Mouse (Mus musculus): ENCODE data around the gene Mpp2.
A peak's percentile ranks its signal among the peaks of the same experiment; 100 is the strongest.

The Mpp2 gene

DNA sequence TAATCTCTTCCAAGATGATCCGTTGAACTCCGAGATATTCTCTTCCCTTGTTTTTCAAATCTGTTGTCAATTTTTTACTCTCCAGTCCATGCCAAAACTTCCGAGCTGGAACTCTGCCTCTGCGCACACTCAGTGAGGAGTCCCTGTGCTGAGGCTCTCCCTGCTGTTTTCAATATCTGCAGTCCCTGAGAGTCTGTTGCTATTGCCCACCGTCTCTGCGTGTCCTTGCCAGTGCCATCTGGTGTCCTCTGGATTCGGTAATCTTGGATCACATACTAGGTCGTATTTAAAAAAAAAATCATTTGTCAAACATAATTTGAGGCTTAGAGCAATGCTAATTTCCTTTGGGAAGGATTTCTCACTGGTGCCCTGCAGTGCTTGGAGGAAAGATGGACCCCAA is 53.4 kb downstream of the Mpp2 start:
- DNase-seq = no peak

DNA sequence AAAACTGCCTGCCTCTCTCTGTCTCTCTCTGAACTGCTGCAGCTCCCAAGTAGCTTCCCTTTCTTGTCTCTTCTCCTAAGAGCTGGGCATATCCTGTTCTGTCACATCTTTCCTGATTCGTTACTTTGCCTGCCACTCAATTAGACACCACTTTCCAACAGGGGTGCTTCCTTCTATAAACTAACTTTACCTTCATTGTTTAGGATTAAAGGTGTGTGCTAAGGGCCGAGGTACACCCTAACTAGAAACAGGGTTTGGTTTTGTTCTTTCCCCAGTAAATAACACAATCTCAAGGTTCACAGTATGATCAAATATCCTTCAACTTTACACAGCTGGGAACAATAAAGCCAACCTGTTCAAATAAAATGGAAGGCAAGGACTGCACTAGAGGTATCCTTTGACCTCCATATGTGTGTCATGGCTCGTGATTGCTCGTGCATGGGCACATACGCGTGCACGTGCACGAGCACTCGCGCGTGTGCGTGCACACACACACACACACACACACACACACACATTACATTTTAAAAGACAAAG is 55.2 kb downstream of the Mpp2 start:
- DNase-seq = no peak

DNA sequence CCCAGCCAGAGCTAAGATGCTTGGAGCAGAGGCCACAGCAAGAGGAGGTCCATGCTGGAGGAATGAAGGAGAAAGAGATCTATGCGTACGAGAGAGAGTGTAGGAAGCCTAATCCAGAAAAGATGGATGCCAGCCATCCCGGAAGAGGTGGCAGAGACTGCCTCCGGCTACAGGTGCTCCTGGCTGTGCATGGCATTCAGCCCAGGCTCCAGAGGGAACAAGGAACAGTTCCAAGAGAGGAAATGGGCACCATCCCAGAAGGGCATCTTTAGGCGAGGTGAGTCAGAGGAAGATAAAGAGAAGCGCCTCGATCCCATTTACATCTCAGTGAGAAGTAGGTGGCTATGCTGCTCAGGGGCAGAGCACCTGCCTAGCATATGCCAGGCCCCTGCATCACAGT is 57.2 kb downstream of the Mpp2 start:
- no peak for DNase-seq

DNA sequence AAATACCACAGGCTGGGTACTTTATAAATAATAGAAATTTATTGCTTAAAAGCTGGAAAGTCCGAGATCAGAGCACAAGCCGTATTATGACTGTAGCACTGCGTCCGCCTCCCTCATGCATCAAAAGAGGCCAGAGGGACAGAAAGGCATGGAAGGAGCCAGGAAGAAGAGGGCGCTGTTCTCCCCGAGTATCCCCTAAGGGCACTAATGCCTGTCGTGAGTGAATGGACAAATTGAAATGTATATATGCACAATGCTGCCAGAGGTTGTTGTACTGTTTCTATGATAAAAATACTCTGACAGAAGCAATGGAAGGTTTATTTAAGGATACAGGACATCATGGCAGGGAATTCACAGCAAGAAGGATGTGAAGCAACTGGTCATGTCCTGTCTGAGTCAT is 58.3 kb downstream of the Mpp2 start:
- no peak for DNase-seq

DNA sequence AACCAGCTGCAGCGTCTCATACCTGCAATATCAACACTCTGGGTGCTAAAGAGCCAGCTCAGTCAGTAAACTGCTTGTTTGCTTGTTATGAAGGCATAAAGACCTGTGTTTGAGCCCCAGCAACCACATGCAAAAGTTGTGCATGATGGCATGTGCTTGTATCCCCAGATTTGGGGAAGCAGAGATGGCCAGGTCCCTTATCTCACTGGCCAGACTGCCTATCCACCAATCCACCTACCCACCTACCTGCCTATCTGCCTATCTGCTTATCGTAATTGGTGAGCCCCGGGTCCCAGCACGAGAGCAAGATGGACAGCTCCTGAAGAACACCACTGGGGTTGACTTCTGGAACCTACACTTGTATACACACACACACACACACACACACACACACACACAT is 59.0 kb downstream of the Mpp2 start:
- no peak for DNase-seq

DNA sequence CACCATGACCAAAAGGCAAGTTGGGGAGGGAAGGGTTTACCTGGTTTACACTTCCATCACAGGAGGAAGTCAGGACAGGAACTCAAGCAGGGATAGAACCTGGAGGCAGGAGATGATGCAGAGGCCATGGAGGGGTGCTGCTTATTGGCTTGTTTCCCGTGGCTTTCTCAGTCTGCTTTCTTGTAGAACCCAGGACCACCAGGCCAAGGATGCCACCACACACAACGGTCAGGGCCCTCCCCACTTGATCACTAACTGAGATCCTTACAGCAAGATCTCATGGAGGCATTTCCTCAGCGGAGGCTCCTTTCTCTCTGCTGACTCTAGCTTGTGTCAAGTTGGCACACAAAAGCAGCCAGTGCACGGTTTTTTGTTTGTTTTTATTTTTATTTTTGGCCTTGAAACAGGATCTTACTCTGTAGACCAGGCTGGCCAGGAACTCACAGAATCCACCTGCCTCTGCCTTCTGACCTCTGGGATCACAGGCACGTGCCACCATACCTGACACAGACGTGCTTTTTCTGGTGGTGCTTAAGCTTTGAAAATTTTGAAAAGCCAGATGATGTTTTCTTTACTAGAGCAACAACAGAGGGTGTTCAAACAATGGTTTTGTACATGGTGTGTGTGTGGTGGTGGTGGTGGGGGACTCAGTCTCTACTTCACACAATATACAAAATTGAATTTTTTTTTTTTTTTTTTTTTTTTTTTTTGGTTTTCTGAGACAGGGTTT is 60.1 kb downstream of the Mpp2 start, which contains the start of gene Mpp3:
Gene Mpp3 (minus strand): TSS at position 375 of the 730 bp plus-strand sequence.
- DNase-seq = no peak

DNA sequence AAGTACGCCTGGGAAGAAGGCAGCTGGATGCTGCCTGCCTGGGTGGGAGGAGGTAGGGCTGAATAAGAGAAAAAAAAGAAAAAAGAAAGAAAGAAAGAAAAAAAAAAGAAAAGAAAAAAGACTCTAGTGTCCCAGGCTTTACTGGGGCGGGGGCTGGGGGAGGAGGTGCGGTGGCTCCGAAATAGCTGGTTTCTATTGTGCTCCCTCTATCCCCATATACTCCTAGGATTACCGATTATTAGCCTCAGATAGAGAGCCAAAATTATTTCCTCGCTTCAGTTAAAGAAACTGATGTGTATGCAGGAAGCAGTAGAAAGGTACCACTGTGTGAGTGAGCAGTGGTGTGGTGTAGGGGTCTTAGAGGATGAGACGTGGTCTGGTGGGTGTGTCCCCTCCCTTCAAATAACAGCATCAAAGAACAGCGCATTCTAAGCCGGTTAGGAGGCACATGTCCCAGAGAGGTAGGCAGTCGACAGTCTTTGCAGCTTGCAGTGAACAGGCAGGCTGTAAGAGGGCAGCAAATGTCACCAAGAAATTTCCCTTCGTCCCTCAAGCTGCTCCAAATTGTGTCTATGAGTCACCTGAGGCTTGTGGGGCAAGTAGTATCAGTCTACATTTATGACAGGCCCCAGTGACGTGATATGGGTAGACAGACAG is 60.8 kb downstream of the Mpp2 start:
- DNase-seq = no peak

DNA sequence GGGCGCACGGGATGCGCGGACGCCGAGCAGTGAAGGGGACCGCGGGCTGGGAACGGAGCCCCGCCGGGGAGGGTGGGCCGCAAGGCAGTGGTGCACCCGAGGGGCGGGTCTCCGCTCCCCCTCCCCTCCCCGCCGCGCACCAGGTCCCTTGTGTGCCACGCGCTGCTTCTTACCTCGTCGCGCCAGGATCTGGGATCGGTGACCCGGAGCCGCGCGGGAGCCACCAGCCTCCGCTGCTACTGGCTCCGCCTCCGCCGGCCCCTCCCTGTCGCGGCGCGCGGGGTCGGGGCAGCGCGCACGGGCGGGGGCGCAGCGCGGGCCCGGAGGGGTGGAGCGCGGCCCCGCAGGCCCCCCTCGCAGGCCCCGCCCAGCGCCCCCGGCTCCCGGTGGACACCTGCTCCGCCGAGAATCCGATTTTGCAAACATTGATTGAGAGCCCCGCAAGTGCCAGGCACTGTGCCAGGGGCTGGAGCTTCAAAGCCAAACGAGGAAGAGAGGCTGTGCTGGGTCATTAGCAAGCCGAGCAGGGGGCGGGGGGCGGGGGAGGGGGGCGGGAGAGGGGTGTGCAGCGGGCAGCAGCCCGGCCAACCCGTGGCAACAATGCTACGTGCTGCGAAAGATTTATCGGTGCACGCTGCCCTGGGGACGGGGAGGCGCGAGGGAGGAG is 61.5 kb downstream of the Mpp2 start:
- DNase-seq = peak; percentile 22 to 24

DNA sequence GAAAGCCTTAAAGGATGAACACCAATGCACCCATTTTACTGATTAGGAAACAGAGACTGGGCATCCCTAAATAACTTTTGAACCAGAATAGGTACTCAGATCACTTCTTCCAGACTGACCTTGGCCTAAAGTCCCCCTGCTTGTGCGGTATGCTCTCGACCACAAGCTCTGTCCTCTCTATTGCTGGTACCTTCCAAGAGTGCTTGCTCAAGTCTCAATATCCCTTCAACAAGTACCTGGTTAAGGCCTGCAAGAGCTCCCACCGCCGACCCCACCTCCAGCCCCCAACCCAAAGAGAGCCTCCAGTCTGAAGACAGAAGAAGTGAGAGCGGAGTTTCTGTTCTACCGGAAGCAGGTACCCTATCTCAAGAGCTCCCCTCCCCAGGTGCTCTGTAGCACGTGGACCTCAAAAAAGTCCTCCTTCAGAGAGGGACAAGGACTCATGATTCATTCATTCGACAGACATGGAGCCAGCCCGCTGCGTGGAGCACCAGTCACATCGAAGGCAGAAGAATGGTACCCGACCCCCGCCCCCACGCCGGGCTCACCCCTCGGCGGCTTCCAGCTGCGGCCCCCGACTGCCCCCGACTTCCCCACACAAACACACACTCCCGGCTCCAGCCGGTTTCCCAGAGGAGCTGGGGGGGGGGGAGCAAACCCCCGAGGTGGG is 62.2 kb downstream of the Mpp2 start:
- no peak for DNase-seq

DNA sequence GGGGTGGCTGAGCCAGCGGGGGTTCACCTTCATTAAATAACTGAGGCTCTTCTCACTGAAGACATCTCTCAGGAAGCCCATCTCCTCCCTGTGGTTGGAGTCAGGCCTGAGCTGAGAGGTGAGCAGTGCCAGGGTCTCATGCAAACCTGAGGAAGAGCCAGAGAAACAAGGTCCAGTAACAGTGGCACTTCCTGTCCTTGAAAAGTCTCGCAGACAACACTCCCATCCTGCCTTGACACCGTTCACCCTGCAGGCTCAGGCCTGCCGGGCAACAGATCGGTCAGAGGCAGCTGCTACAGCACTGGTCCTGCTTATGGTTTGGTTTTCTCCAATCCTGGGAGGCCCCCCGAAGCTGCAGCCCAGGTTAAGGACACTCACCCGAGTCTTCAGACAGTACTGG is 63.0 kb downstream of the Mpp2 start:
- no peak for DNase-seq

DNA sequence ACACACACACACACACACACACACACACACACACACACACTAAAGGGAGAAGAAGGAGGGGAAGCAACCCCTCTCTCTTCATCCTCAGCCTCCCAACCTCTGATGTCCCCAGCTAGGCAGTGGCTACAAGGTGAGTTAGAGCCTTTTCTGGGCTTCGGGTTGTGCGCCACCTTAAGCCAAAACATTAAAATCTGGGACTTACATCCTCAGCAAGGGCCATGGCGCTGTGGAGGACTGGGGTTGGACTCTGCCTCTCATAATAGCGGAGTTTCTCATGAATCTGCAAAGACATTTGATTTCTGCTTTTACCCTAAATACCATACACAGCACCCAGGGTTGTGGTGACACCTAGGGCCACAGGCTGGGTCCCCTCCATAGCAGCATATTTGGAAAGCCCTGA is 63.4 kb downstream of the Mpp2 start:
- DNase-seq = no peak

DNA sequence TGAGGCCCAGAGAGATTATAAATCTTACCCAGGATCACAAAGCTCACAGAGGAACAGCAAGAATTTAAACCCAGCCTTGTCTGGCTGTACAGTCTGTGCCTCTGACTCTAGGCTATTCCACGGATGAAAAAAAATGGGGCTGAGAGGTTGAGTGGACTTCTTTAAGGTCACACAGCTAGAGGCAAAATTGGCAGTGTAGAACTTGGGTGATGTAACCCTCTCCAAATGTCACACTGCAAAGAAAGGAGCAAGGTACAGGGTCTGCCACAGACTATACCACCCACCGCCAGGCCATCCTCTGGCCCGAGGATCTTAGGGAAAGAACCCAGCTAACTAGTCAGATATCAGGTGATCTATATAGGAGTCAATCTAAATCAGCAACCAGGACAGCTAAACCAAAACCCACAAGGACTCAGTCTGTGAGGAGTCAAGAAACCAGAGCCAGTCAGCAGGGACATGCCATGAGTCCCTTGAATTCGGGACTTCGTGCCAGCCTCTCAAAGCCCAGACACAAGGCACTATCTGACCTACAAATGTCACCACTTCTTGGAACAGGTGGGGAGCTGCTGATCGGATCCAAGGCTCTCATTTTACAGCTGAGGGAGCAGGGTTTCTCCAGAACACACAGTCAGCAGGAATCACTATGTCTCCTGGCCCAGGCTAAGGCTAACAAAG is 64.1 kb downstream of the Mpp2 start:
- DNase-seq = no peak

DNA sequence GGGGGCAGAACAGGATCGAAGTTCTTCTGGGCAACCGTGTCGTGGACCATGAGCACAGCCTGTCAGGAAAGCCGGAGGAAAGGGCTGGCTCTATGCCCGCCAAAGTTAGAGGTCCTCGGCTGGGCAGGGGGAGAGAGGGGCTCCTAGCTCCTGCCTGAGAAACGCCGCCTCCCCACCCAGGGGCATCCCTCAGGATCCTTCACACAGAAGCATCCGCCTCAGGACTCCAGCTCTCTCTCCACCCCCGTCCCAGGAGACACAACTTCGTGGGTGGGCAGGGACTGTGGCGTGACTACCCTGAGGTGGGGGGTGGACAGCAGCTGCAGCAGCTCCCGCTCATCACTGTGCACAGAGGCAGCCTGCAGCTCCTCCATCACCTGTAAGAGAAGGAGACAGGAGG is 64.9 kb downstream of the Mpp2 start:
- DNase-seq = no peak

DNA sequence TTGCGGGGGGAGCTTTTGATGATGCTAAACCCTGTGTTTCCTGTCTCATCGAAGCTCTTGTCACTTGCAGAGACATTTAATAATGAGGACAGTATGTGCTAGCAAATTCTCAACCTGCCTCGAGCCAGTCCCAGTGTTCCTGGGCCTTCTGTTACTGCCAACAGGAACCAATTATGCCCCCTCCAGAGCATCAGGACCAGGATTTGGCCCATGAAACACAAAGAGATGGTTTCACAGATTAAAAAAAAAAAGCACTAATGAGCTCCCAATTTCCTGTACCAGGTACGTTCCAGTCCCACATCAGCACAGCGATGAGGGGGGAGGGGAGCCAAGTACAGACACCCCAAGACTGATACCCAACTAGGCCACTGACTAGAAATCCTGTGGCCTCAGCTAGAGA is 67.1 kb downstream of the Mpp2 start:
- no peak for DNase-seq

DNA sequence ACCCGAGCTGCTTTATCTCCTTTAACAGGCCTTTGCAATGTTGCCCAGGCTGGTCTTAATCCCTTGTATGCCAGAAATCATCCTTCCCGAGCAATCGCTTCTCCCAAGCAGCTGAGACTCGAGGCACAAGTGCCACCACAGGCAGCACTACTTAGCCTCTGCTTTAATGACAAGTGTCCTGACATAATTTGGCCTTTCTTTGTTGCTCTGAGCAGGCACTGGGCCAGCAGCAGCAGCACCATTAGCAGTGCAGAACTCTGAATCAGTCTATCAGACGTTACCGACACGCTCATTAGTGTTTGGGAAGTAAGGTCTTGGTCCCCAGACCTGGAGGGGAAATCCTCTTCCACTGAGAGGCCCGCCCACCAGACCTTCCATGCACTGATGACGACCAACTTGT is 68.6 kb downstream of the Mpp2 start:
- DNase-seq = no peak

DNA sequence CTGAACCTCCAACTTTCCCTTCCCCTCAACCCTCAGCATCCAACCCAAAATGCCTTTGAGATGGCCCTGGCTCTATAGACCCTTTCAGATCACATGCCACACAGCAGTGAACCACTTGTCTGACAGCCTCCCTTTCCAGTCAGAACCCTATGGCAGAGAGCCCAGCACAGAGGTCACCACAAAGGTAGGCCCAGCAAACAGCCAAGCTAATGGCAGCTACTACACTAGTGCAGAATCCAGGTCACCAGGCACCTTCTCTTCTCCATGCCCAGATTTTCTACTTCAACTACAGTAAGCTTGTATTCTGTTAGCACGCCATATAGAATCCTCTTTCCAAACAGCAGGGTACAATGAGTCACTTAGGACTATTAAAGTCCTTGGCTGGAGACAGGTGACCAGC is 72.2 kb downstream of the Mpp2 start:
- DNase-seq = no peak

DNA sequence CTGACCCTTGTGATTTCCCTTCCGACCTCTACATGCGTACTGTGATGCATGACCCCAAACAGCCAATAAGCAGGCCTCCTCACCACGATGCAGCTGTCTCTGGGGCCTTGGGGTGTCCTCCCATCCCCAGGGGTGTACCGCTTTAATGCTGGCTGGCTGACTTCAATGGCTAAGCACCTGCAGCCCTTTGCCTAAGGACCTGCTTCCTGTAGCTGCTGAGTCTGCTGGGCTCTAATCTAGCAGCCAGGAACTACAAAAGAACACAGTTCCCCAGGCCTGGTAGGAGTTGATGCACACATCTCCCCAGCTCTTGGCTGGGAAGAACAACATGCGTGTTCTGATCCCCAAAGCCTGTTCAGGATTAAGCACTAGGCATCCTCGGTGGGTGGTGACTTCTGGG is 72.8 kb downstream of the Mpp2 start:
- DNase-seq = no peak

DNA sequence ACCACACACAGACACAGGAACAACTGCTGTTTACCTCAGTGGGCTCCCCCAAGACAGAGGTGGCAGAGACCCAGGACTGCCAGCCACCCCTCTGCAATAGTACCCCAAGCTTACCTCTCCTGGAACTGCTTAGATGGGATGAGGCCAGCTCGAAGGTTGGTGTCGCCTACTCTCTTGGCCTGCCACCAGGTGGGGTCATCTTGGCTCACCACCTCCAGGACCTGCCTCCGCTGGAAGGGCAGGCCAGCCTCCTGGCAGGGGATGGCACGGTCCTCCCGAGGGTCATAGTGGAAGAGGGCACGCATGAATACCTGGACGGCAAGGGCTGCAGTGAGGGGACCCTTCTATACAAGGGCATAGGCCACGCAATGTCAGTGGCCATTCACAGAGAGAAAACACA is 75.1 kb downstream of the Mpp2 start:
- no peak for DNase-seq

DNA sequence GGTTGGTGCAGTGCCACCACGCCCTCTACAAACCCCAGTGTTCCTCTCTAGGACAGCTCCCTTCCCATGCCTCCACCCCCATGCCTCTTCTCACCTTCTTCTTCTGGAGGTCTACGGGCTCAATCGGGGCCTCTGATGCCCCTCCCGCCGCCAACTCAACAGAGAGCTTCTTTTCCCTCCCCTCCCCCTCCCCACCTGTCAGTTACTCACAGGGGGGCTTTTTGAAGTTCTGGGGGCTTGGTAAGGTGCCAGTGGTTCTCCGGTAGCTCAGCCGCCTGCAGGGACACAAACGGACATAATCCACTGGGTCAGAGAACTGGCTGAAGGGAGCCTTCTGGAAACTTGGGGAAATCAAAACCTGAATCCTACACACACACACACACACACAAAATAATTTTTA is 76.8 kb downstream of the Mpp2 start:
- DNase-seq = no peak

DNA sequence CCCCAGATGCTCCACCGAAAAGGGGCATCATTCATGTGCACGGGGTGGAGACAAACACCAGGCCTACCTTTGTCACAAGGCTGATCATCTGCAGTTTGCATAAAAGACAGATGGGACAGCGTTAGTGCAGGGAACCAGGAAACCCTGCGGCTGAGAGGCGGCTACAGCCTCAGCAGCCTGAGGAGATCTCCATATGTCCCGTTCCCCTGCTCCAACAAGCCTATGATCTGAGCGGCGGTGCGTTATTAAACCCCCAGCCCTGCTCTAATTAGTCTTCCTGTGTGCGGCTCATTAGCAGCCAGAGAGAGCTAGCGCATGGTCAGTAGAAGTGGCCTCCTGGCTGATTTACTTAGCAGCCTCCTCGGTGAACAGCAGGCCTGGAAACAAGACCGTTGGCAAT is 78.2 kb downstream of the Mpp2 start:
- DNase-seq = no peak

DNA sequence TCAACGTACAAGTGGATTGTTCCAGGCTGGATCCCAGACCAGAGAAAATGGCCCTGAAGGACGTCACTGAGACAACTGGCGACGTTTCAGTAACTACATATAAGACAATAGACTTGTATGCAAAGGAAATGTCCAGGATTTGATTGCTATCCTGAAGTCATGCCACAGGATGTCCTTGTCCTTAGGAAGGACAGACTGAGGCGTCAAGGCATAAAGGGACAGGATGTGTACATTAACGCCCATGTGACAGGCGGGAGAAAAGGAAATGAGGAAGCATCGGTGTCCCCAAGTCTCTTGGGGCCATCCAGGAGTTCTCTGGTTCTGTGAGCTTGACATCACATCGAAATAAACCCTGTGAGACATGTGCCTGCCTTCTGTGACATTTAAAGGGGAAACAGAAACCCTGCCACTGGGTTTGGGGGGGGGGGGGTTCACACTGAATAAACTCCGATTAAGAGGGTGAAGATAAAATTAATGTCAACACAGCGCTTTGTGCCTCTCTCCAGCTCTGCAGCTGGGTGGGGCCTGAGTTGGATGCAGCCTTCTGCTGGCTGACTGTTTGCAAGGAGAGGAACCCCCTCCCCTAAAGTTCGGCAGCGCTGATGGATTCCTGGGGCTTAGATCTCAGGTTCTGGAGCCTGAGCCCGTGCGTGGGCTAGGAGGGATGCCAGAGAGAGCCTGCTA is 79.2 kb downstream of the Mpp2 start:
- no peak for DNase-seq

DNA sequence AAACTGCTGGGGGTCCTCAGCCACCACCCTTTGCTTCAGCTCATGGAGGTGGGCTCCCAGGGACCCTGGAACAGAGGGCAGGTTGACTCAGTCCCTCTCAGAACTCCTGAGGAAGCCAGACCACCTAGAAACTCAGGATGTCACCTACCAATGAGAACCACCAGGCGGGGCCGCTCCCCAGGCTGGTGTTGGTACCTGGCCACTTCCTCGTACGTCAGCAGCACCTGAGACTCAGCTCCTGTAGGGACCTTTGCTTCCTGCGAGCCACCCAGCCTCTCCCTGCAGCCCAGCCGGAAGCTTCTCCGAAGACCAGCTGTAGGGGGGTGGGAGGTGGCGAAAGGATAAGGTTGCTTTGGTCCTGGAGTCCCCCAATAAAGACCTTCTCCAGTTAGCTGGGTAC is 79.9 kb downstream of the Mpp2 start:
- DNase-seq = no peak

Data from B cell, adult 2 months (primary cell).